Mouse (Mus musculus): ENCODE measurements at regions not wholly inside any gene's neighbourhood (a gene's known extent, or its start where the extent isn't known, plus 50 kb on each side); places are given as distances from the start of the nearest gene placed in this dataset.

DNA sequence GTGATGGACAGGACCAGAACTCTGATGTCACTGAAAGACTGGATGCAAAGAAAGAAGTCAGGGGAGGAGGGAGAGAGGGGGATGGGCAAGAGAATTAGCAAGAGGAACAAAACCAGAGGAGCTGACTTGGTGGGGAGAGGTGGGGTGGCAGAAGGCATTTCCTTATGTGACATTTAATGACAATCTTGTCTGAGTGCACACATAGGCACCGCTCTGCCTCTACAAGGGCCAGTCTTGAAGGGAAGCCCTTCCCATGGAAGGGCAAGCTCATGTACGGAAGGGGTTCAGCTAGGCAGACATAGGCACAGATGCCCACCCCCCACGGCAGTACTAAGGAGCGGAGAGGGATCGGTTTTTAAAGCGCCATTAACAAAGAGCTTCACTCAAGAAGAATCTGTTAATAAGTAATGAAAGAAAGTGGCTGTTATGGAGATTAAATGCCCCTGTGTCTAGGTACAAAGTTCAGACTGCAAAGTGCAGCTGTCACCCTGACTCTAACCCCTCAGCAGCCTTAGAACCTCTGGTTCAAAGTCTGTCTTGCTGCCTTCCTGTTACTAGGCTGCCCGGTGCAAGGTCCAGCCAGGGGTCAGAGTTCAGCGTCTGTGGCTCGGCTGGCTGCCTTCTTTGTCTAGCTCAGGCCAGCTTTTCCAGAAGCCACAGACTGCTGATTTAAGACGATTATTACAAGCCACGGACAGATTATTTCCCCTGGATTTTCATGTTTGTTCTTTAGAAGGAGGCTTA, 80.0 kb upstream of the Nrip1 start:
- no peak for DNase-seq (ENCODE audit: low spot score in 2 of 2)

DNA sequence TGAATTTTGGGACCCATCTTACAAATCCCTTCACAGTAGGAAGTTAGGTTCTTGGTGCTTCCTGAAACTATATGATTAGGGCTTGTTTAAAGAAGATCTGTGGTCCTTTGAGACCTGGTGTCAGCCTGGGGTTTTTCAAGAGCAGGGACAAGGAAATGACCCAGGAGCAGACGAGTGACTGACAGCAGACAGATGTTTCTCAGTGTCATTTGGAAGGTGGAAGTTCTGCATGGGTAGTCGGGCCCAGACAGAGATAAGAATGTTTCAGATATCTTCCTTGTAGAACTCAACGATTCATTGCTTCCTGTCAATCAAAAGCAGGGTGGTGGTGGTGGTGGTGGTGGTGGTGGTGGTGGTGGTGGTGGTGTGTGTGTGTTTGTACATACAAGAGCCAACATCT, 75.1 kb upstream of the Nrip1 start:
- DNase-seq (ENCODE audit: low spot score in 2 of 2), result no peak

DNA sequence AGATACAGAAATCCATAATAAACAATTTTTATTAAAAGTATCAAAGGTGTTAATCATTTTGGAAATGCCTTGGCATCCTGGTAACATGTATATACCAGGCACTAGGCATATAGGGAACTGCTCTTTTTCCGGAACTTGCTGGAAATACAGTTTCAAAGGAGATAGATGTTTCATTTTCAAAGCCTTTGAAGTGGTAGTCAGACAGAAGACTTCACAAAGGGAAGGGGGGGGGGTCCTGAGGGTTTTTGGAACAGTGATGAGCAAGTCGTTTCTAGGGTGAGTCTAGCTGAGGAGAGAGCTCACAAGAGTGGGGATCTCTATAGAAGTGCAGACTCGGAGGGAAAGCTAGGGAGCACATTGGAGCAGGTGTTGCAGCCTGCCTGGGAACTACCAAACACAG, 73.4 kb upstream of the Nrip1 start:
- no peak for DNase-seq (ENCODE audit: low spot score in 2 of 2)

DNA sequence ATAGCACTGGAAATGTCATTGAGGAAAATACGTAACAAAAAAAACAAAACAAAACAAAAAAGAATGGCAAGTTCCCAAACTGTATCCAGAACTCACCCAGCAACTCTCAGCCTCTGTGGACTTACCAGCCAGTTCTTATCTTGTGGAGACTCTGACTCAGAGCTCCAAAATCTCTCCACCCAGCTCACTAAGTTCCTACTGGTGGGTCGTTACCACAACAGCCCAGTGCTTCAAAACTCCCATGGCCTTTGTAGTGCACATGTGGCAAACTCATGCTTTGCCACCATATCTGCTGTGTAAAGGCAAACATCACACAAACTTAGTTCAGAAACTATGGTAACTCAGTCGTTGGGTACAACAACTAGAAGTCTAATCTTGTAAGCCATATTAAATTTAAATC, 71.0 kb upstream of the Nrip1 start:
- DNase-seq (ENCODE audit: low spot score in 2 of 2), result no peak

DNA sequence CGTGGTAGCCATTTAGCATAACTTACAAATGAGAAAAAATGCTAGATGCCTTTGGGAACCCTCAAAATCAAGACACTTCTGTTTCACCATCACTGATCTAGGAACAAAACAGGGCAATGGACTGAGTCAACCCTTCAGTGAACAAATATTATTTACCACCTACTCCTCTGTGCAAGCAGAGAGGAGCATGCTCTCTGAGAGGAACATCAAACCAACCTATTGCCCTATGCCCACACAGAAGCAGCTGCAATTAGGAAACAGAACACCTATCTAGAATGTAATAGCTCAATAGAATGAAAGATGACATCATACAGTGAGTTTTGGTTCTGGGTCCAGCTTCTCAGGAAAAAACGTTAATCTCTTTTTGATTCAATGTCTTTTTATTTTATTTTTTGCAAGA, 69.0 kb upstream of the Nrip1 start:
- DNase-seq (ENCODE audit: low spot score in 2 of 2), result no peak

DNA sequence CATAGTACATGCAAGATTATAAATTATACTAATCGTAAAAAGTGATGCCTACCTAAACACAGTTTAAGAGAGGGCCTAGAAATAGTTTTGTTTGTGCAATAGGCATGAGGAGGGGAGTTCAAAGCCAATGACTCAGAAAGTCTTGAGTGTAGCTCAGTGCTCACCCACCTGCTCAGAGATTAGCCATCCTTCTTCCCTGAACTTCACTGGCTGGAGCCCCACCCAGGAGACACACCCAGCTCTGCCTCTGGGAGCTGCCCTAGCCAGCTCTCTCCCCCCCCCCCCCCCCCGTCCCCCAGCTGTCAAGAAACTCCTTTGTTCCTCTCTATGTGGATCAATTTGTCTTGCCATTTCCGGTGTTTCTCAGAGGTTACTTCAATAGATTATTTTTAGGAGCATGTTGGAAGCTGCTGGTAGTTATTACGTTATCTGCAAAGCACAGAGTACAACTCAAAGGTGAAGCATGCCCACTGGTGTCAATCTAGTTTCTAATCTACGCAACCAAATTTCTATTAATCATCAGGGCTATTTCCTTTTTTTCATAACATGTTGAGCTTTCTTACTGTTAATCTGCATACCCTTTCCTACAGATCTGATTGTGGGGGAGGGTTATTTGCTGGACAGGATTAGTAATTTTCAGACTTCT, 68.3 kb upstream of the Nrip1 start:
- DNase-seq (ENCODE audit: low spot score in 2 of 2), result no peak

DNA sequence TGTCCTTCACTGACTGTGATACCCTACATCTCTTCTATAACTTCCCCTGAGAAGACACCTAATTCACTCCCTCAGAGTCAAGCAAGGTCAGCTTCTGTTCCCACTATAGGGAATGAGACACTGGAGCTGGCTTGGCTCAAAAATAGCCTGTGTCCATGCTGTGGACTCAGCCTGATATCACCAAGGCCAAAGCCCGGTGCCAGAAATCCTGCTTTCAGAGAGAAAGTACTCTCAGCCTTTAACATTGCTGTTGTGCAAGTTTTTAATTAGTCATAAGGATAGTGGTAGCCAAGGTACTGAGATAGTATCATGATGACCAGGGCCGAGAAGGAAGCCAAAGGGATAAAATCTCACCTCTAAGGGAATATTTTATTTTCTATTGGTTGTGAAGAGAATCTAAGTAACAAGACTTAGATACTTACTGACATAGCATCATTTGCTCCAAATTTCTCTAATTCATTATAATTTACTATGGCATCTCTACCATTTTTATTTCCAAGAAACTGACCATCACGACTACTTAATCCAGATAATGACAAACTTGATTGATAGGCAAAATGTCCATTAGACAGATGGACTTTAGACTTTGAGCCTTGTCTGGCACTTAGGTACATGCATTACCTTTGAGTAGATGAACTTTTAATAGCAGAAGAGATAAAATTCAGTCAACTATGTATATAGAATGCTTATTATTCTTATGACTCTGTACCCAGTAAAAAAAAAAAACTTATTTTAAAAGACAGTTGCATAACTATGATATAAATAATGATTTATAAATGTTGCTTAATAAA, 64.7 kb upstream of the Nrip1 start:
- DNase-seq (ENCODE audit: low spot score in 2 of 2), result no peak

DNA sequence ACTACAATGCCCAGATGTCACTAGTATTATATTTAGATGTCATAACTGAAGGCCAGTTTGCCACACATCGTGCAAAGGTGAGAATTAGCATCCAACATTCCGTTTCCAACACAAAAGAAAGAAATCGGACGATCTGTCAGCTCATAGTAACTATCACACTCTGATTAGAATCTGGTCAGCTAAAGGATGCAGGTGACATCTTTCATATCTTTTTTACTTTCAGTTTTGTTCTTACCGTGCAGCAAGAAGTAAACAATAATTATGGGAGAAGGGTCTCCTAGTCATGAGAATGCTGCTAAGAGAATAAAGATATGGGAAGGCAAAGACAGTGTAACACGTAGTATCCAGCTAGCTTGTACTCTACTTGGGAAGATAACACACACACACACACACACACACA, 62.7 kb upstream of the Nrip1 start:
- no peak for DNase-seq (ENCODE audit: low spot score in 2 of 2)

DNA sequence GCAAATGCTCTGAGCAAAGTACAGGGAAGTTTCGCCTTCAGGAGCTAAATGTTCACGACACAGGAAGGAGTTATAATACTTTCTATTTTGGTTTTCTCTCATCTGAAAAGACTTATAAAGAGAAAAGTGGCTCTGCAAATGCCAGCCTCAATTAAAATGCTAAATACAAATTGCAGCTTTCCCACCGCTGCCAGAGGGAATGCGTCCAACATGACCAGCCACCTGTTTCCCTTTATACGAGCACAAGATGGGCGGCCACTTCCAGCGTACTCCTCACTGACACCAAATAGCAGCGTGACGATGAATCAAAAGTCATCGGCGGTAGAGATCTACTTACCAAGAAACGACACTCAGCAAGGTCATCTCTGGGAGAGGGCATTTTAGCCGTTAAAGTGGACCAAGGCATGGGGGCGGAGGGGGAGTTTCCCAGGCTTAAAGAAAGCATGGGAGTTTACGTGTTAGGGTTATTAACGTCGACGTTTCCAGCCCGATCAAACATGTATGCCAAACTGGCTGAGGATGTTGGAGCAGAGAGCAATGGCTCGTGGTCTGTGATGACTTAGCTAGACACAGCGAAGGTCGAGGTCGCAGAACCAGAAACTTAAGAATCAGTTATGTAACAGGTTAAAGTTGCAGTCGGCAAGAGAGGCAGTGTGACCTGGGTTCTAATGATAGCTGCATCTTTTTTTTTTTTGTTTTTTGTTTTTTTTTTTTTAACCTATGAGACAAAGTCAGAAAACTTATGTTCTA, 59.6 kb upstream of the Nrip1 start:
- no peak for DNase-seq (ENCODE audit: low spot score in 2 of 2)

DNA sequence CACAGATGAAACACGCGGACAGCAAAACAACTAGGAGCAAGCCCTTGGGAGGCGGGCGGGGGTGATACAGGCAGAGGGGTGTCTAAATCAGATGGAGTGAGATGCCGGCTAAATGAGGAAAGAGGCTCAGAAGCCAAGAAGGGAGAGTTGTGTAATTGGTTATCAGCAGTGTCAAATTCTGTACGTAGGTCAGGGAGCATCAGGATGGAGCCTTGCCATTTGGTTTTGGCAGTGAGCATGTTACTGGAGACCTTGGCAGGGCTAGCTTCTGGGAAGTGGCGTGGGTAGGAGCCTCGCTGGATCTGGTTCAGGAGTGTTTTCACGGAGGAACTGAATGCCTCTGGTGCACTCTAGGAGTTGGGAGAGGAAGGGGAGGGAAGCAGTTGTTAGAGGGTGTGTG, 58.7 kb upstream of the Nrip1 start:
- no peak for DNase-seq (ENCODE audit: low spot score in 2 of 2)

DNA sequence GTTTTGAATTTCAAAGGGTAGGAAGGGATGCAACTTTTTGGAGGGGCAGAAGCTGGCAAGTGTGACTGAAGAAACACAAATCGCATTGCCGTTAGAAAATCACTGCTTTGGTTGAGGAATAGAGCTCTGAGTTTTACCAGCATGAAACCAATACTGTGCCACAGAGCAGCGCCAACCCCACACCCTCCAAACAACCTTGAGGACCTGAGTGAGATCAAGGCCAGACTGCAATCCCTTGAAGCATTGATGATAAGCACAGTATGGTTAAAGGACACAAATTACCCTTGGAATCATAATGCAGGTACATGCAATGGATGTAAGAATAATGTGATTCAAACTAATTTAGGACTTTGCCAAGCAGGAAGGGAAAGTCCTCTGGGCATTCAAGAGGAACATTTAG, 55.5 kb upstream of the Nrip1 start:
- no peak for DNase-seq (ENCODE audit: low spot score in 2 of 2)

DNA sequence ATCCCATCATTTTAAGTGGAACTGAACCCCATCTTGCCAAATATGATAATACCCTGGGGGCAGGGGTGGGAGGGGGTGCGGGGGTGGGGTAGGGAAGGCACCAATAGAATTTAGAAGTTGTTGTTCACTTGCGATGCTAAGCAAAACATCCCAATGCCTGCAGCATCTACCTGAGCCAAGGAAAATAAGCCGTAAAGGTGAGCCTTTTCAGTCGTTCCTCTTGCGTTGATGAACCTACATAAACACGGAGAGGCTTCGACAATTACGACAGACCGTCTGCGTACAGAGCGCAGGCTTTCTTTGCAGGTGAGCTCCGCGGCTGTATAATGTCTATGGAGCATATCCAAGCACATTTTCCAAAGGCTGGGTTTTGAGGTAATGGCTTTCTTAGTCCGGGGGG, 50.3 kb upstream of the Nrip1 start:
- DNase-seq (ENCODE audit: low spot score in 2 of 2), result no peak
